Mouse (Mus musculus) heart, postnatal 4 days (tissue): ENCODE results near the gene Rpl39. TPM values are rescaled to one million over a fixed set of nuclear protein-coding genes. Genes with fewer than 3 reads are reported as not detected.
"Not testable (repeated sequence)": the region's sequence is repeated elsewhere in the genome, so short reads cannot be mapped to it uniquely, and the experiment has no call there.

Experiments
- DNase-seq: peaks from one replicate; pipeline ENCODE4 v3.0.0; 2021
- total RNA-seq, 2 experiments: library from RNA; stranded (reverse); gene quantifications; 2 replicates each; pipeline ENCODE4 v1.2.3; 2021

Rpl39 gene
- total RNA-seq, result 100 to 1,000 TPM; 610 to 627 TPM

GRCm38 (mm10) chrX:37084927-37085660, at the start of gene Rpl39:
Gene Rpl39, minus strand, starts transcription at chrX:37085402.
- peak; percentile 86 for DNase-seq

DNA sequence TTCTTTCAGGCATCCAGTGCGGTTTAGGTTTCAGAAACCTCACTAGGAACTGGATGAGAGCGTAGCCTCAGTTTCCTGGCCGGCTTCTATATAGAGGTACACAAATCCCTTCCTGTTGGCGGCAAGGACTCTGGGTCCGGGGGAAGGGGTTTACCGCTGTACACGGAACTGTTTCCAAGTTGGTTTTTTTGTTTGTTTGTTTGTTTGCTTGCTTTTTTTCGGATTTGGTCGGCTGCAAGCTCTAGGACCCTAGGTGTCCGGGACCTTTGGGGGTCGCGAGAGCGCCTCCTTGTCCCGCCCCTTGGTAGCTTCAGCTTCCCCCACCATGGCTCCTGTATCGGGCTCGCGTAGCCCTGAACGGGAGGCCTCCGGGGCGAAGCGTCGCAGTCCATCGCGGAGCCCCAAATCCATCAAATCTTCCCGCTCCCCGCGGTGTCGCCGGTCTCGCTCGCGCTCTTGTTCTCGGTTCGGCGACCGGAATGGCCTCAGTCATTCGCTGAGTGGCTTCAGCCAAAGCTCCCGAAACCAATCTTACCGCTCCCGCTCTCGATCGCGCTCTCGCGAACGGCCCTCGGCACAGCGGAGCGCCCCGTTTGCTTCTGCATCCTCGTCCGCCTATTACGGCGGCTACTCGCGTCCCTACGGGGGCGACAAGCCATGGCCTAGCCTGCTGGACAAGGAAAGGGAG, 41.6 kb upstream of the Rpl39 start, which contains the start of gene Nkap:
Nkap (plus strand) TSS at position 125 of the 688 bp plus-strand sequence.
- peak; percentile 83 for DNase-seq

DNA sequence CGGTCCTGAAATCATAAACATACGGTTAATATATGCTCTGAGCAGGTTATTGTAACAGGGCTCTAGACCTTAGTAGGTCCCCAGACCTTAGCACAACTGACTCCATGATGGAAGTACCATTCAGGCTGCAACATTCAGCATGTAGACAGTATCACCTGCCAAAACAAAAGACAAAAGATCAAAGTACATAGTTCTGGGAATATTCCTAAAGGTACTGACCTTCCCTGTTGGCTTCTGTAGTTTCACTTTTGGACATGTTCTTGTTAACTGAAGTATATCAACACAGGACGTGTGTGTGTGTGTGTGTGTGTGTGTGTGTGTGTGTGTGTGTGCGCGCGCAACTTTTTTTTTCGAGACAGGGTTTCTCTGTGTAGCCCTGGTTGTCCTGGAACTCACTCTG, 40.3 kb upstream of the Rpl39 start:
- DNase-seq, result no peak

DNA sequence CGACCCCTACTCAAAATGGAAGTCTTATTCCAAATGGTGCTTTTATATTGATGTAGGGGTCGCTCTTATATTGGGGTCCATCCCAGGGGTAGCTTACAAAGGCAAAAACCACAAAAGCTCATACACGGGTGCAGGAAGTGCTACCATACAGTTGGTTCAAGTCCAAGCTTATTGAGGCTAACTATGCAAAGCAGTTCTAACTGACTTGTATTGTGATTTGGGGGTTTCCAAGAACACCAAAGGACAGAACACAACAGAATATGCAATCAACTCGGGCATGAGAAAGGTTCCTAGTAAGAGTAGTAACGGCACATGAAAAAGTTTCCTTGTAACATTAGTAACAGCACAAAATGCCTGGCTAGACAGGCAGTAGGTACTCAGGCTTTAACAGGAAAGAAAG, 35.0 kb upstream of the Rpl39 start:
- no peak for DNase-seq

DNA sequence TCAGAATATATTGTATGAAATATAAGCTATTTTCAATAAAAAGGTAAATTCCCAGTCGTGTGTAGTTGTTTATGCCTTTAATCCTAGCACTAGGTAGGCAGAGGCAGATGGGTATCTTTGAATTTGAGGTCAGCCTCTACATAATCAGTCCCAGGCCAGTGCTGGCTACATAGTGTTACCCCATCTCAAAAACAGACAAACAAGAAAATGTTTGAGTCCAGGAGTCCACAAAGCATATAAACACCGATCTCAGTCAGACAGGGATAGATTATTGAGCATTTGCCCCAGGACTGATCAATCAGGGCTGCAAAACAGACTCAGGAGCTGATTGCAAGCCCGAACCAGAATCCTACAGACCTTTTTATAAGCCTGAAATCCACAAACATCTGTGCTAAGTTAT, 34.4 kb upstream of the Rpl39 start:
- DNase-seq, result no peak

GRCm38 (mm10) chrX:37117085-37117484, 31.9 kb upstream of the Rpl39 start:
- no peak for DNase-seq

- DNase-seq, result no peak
These were observed 25.6 kb upstream of the Rpl39 start for GRCm38 (mm10) chrX:37110881-37111193.

GRCm38 (mm10) chrX:37110193-37110880, 25.1 kb upstream of the Rpl39 start, which contains the start of gene Upf3b:
Gene Upf3b, minus strand, starts transcription at chrX:37110322.
- peak; percentile 91 for DNase-seq

DNA sequence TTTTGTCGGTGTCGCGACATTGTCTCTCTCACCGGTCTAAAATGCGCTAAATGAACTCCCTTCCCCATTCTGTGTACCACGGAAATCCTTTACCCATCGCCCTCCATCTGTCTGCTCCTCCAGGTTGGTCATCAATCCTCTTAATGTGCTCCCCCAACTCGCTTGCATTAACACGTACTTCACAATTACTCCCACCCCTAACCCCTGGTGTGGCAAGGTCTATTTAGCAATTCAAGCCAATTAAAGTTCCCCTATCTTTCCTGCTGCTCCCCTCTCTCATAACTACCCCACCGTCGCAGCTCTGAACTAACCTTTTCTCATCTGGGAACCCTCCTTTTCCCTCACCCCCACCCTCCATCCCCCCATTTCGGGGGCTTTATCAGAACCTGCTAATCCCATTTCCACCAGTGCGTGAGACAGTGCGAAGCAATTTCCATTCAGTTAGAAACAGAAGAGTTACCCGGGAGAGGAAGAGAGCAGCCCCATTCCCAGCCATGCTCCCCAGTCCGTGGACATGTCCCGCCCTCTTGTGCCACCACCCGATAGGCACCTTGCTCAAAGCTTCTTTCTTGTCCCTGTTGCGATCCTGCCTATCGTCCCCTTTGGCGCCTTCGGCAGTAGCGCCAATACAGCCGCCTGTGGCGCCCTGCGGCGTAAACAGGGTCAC, 24.5 kb upstream of the Rpl39 start:
- no peak for DNase-seq

DNA sequence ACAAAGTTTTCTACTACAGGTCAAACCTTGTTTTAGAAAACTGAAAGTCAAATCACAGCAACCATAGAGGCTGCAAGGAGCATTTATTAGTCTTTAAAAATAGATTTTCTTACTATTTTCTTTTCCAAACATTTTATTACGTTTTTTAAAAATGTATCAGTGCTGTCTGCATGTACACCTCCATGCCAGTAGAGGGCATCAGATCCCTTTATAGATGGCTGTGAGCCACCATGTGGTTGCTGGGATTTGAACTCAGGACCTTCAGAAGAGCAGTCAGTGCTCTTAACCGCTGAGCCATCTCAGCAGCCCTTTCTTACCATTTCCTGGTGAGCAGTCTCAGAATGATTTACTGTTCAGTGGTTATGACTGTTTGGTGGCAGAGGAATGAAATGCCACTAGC, 18.6 kb upstream of the Rpl39 start:
- no peak for DNase-seq

DNA sequence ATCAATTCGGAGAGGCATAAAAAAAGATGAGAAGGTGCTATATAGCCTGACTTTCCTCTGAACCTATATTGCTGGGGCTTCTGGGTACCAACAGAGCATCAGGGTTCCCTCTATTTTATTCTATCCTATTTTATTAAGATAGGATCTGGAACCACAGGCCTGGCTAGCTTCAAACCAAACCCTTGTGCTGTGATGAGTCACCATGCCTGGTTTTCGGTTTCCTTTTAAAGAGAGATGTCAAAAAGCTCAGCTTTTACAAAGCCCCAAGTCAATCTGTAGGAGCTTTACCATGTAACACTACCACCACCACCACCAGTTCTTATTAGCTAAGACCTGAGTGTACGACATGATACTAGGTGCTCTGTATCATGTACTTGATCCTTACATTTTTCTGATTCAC, 13.5 kb upstream of the Rpl39 start:
- no peak for DNase-seq

GRCm38 (mm10) chrX:37095106-37095768, 10.0 kb upstream of the Rpl39 start:
- no peak for DNase-seq

DNA sequence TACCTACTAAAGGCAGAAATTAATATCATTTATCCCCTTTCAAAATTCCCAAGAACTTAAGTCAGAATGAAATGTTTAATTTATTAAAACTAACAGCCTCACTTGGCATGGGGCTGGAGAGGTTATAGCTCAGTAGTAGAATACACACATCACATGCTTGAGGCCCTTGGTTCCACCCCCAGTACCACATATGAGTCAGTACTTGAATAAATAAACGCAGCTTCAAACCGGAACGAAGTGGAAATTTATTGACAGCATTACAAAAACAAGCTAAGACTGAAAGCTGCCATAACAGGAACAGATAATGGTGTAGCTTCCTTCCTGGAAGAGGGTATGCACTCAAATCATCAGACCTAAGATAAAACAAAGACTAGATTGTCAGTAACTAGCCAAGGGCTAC, 6.3 kb upstream of the Rpl39 start:
- DNase-seq, result no peak

- no peak for DNase-seq
These were observed 3.6 kb upstream of the Rpl39 start for GRCm38 (mm10) chrX:37088778-37089177.

DNA sequence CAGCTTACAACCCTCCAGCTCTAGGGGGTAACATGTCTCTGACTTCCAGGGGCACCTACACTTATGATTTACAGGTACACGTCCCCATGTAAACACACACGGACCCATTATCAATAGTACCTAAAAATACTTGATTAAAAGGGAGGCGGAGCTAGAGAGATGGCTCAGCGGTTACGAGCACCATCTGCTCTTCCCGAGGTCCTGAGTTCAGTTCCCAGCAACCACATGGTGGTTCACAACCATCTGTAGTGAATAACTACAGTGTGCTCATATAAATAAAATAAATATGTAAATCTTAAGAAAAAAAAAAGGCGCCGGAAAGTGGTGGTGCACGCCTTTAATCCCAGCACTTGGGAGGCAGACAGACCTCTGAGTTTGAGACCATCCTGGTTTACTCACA, 463 bp upstream of the Rpl39 start:
- no peak for DNase-seq

DNA sequence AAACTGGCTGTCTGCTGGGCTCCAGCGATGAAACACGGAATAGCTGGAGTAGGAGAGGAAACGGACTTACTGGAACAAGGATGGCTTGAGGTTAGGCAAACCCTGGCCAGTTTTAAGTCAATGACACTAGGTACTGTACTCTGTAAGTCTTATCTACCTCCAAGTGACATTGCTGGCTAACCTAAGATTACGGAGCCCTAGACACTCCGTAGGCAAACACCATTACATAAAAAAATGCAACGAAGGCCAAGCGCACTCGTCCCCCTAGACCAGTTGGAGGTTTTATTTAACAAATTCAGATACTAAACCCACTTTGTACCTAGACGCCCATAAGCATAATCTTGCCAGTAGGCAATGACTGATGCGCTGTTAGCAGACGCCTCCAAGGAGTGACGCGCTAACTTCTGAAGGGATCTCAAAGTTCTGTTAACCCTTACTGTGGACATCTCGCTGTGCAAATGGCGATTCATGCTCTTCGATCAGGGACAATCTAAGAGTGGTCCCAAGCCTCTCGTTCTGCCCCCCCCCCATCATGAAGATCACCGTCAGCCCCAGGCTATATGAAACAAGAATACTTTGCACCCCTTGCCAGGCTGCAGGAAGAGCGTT, 780 bp downstream of the Rpl39 start:
- DNase-seq, result peak; percentile 17

DNA sequence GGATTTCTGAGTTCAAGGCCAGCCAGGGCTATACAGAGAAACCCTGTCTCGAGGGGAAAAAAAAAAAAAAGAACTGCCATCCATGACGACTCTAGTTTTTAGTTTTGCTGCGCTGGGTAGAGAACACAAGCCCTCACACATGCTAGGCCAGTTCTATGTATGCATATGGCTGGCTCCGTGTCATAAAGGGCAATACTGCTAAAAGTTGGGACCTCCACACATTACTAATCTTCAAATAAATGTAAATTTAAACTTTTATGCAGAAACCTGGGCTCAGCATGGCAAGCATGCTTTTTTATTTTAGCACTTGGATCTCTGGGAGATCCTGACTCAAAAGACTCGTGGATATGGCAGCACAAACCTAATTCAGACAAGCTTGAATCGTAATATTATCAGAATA, 4.0 kb downstream of the Rpl39 start:
- no peak for DNase-seq

DNA sequence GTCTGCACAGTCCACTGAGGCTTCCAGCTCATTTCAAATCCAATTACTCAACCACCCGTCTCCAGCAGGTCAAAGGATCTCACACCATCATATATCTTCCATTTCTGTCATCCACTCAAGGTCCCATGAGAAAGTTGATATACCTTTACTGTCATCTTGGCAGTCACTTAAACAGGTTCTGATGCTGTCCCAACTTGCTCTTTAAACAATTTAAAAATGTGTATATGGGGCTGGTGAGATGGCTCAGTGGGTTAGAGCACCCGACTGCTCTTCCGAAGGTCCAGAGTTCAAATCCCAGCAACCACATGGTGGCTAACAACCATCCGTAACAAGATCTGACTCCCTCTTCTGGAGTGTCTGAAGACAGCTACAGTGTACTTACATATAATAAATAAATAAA, 4.9 kb downstream of the Rpl39 start:
- not testable (repeated sequence) for DNase-seq

GRCm38 (mm10) chrX:37076651-37077050, 8.6 kb downstream of the Rpl39 start:
- DNase-seq, result no peak

- peak; percentile 67 for DNase-seq
These were observed 10.8 kb downstream of the Rpl39 start for GRCm38 (mm10) chrX:37074262-37074892.

- no peak for DNase-seq
These were observed 16.4 kb downstream of the Rpl39 start for GRCm38 (mm10) chrX:37068766-37069165.

DNA sequence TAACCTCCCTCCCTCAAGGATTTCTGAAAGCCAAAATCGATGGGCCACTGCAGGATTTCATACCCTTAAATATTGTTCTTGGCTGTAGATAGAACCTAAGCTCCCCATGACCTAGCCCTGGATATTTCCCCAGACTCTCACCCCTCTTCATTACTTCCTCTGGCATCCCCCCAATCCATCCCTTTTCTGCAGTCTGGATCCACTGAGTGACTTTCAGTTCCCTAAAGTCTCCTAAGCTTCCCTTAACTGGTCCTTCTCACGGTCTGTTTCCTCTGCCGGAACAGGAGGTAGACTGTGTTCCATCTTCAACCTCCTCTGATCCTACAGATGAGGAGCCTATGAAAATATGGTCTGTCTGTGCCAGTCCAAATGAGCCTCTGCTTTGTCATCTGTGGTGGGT, 17.9 kb downstream of the Rpl39 start:
- DNase-seq, result no peak
